Mouse (Mus musculus): ENCODE measurements at regions not wholly inside any gene's neighbourhood (a gene's known extent, or its start where the extent isn't known, plus 50 kb on each side); places are given as distances from the start of the nearest gene placed in this dataset.

- no peaks in the 10 kb centered on the region for H3K9me3 ChIP-seq (ENCODE audit: control insufficient read depth, low read length)
- no peak overlapping the region for H3K9ac ChIP-seq (replicated peaks; ENCODE audit: low read depth, low read length)
- WGBS = 55% methylated on average over 6 of the region's 6 CpGs
- H3K36me3 ChIP-seq (ENCODE audit: control insufficient read depth, insufficient read depth, low read length) = no peaks in the 10 kb centered on the region
- H3K4me3 ChIP-seq (ENCODE audit: low read depth, low read length) = no peak overlapping the region
- no peak for ATAC-seq (ENCODE audit: low read depth)
- H3K27ac ChIP-seq (ENCODE audit: low read depth, low read length) = no peak overlapping the region
- no peak overlapping the region for H3K4me2 ChIP-seq (ENCODE audit: low read depth, low read length)
- no peaks in the 10 kb centered on the region for H3K4me1 ChIP-seq (ENCODE audit: control insufficient read depth, insufficient read depth, low read length)
- no peaks in the 10 kb centered on the region for H3K27me3 ChIP-seq (ENCODE audit: control insufficient read depth, insufficient read depth, low read length)
Observed at GRCm38 (mm10) chr12:25310293-25310946, 213.5 kb upstream of the Id2 start.

GRCm38 (mm10) chr12:25309234-25309633, 212.3 kb upstream of the Id2 start:
- Histone ChIP-seq H3K4me3 (ENCODE audit: low read depth, low read length) (no peak overlapping the region), H3K27me3 (ENCODE audit: control insufficient read depth, insufficient read depth, low read length) (no peaks in the 10 kb centered on the region), H3K36me3 (ENCODE audit: control insufficient read depth, insufficient read depth, low read length) (no peaks in the 10 kb centered on the region), H3K9ac (replicated peaks; ENCODE audit: low read depth, low read length) (no peak overlapping the region), H3K4me1 (ENCODE audit: control insufficient read depth, insufficient read depth, low read length) (no peaks in the 10 kb centered on the region), H3K27ac (ENCODE audit: low read depth, low read length) (no peak overlapping the region), H3K9me3 (ENCODE audit: control insufficient read depth, low read length) (no peaks in the 10 kb centered on the region), H3K4me2 (ENCODE audit: low read depth, low read length) (no peak overlapping the region)
- ATAC-seq (ENCODE audit: low read depth) = no peak
- over 99% methylated on average over 6 of the region's 6 CpGs for WGBS

- Histone ChIP-seq H3K4me3 (ENCODE audit: low read depth, low read length) (no peak overlapping the region), H3K27me3 (ENCODE audit: control insufficient read depth, insufficient read depth, low read length) (no peaks in the 10 kb centered on the region), H3K9me3 (ENCODE audit: control insufficient read depth, low read length) (no peaks in the 10 kb centered on the region), H3K9ac (replicated peaks; ENCODE audit: low read depth, low read length) (no peak overlapping the region), H3K36me3 (ENCODE audit: control insufficient read depth, insufficient read depth, low read length) (no peaks in the 10 kb centered on the region), H3K4me1 (ENCODE audit: control insufficient read depth, insufficient read depth, low read length) (no peaks in the 10 kb centered on the region), H3K27ac (ENCODE audit: low read depth, low read length) (no peak overlapping the region), H3K4me2 (ENCODE audit: low read depth, low read length) (no peak overlapping the region)
- WGBS = 84% methylated on average over 12 of the region's 12 CpGs
- no peak for ATAC-seq (ENCODE audit: low read depth)
Observed at GRCm38 (mm10) chr12:25305764-25306653, 209.1 kb upstream of the Id2 start.

GRCm38 (mm10) chr12:25304820-25305511, 208.0 kb upstream of the Id2 start:
- H3K9me3 ChIP-seq (ENCODE audit: control insufficient read depth, low read length) = no peaks in the 10 kb centered on the region
- no peak overlapping the region for H3K4me3 ChIP-seq (ENCODE audit: low read depth, low read length)
- no peaks in the 10 kb centered on the region for H3K27me3 ChIP-seq (ENCODE audit: control insufficient read depth, insufficient read depth, low read length)
- WGBS = 16% methylated on average over 6 of the region's 6 CpGs
- H3K4me2 ChIP-seq (ENCODE audit: low read depth, low read length) = no peak overlapping the region
- H3K36me3 ChIP-seq (ENCODE audit: control insufficient read depth, insufficient read depth, low read length) = no peaks in the 10 kb centered on the region
- peak; percentile 71; the same call in 1 of the 2 replicates for ATAC-seq (ENCODE audit: low read depth)
- H3K4me1 ChIP-seq (ENCODE audit: control insufficient read depth, insufficient read depth, low read length) = no peaks in the 10 kb centered on the region
- no peak overlapping the region for H3K9ac ChIP-seq (replicated peaks; ENCODE audit: low read depth, low read length)
- H3K27ac ChIP-seq (ENCODE audit: low read depth, low read length) = peak overlapping the region; percentile 18; the same call in 1 of the 2 replicates

GRCm38 (mm10) chr12:25303500-25304050, 206.6 kb upstream of the Id2 start:
- H3K9ac ChIP-seq (replicated peaks; ENCODE audit: low read depth, low read length) = no peak overlapping the region
- no peaks in the 10 kb centered on the region for H3K4me1 ChIP-seq (ENCODE audit: control insufficient read depth, insufficient read depth, low read length)
- no peak overlapping the region for H3K4me2 ChIP-seq (ENCODE audit: low read depth, low read length)
- H3K27me3 ChIP-seq (ENCODE audit: control insufficient read depth, insufficient read depth, low read length) = no peaks in the 10 kb centered on the region
- H3K4me3 ChIP-seq (ENCODE audit: low read depth, low read length) = no peak overlapping the region
- H3K36me3 ChIP-seq (ENCODE audit: control insufficient read depth, insufficient read depth, low read length) = no peaks in the 10 kb centered on the region
- H3K9me3 ChIP-seq (ENCODE audit: control insufficient read depth, low read length) = no peaks in the 10 kb centered on the region
- ATAC-seq (ENCODE audit: low read depth) = no peak
- H3K27ac ChIP-seq (ENCODE audit: low read depth, low read length) = no peak overlapping the region
- WGBS = 31% methylated on average over 7 of the region's 7 CpGs

GRCm38 (mm10) chr12:25300804-25301390, 204.0 kb upstream of the Id2 start:
- Histone ChIP-seq H3K9me3 (ENCODE audit: control insufficient read depth, low read length) (no peaks in the 10 kb centered on the region), H3K4me2 (ENCODE audit: low read depth, low read length) (no peak overlapping the region), H3K9ac (replicated peaks; ENCODE audit: low read depth, low read length) (no peak overlapping the region), H3K27me3 (ENCODE audit: control insufficient read depth, insufficient read depth, low read length) (no peaks in the 10 kb centered on the region), H3K27ac (ENCODE audit: low read depth, low read length) (no peak overlapping the region), H3K36me3 (ENCODE audit: control insufficient read depth, insufficient read depth, low read length) (no peaks in the 10 kb centered on the region), H3K4me1 (ENCODE audit: control insufficient read depth, insufficient read depth, low read length) (no peaks in the 10 kb centered on the region), H3K4me3 (ENCODE audit: low read depth, low read length) (no peak overlapping the region)
- 77% methylated on average over 9 of the region's 9 CpGs for WGBS
- no peak for ATAC-seq (ENCODE audit: low read depth)

GRCm38 (mm10) chr12:25299603-25300471, 202.9 kb upstream of the Id2 start:
- H3K4me1 ChIP-seq (ENCODE audit: control insufficient read depth, insufficient read depth, low read length) = no peaks in the 10 kb centered on the region
- no peaks in the 10 kb centered on the region for H3K27me3 ChIP-seq (ENCODE audit: control insufficient read depth, insufficient read depth, low read length)
- H3K36me3 ChIP-seq (ENCODE audit: control insufficient read depth, insufficient read depth, low read length) = no peaks in the 10 kb centered on the region
- 73% methylated on average over 11 of the region's 11 CpGs for WGBS
- no peak overlapping the region for H3K9ac ChIP-seq (replicated peaks; ENCODE audit: low read depth, low read length)
- ATAC-seq (ENCODE audit: low read depth) = no peak
- H3K27ac ChIP-seq (ENCODE audit: low read depth, low read length) = no peak overlapping the region
- no peaks in the 10 kb centered on the region for H3K9me3 ChIP-seq (ENCODE audit: control insufficient read depth, low read length)
- H3K4me2 ChIP-seq (ENCODE audit: low read depth, low read length) = no peak overlapping the region
- H3K4me3 ChIP-seq (ENCODE audit: low read depth, low read length) = no peak overlapping the region

GRCm38 (mm10) chr12:25298766-25299165, 201.8 kb upstream of the Id2 start:
- no peak overlapping the region for H3K4me3 ChIP-seq (ENCODE audit: low read depth, low read length)
- H3K27ac ChIP-seq (ENCODE audit: low read depth, low read length) = no peak overlapping the region
- WGBS = 98% methylated on average over 3 of the region's 3 CpGs
- H3K9me3 ChIP-seq (ENCODE audit: control insufficient read depth, low read length) = no peaks in the 10 kb centered on the region
- H3K27me3 ChIP-seq (ENCODE audit: control insufficient read depth, insufficient read depth, low read length) = no peaks in the 10 kb centered on the region
- no peak for ATAC-seq (ENCODE audit: low read depth)
- H3K36me3 ChIP-seq (ENCODE audit: control insufficient read depth, insufficient read depth, low read length) = no peaks in the 10 kb centered on the region
- no peak overlapping the region for H3K4me2 ChIP-seq (ENCODE audit: low read depth, low read length)
- no peaks in the 10 kb centered on the region for H3K4me1 ChIP-seq (ENCODE audit: control insufficient read depth, insufficient read depth, low read length)
- H3K9ac ChIP-seq (replicated peaks; ENCODE audit: low read depth, low read length) = no peak overlapping the region
